Mouse (Mus musculus) embryonic fibroblast, embryonic 13.5 days (primary cell): ENCODE results near the gene Ikzf1.

Experiments
- CTCF ChIP-seq: IDR thresholded peaks from 2 replicates; pipeline ENCODE4 v1.5.1; 2011; ENCODE audit warnings: mild to moderate bottlenecking, control low read depth, low read length, moderate library complexity, borderline replicate concordance; ENCODE audit not compliant: insufficient read depth
- POLR2A ChIP-seq: IDR thresholded peaks from 2 replicates; pipeline ENCODE4 v1.6.1; 2011; ENCODE audit warnings: low read depth, mild to moderate bottlenecking, control low read depth, low read length, moderate library complexity

DNA sequence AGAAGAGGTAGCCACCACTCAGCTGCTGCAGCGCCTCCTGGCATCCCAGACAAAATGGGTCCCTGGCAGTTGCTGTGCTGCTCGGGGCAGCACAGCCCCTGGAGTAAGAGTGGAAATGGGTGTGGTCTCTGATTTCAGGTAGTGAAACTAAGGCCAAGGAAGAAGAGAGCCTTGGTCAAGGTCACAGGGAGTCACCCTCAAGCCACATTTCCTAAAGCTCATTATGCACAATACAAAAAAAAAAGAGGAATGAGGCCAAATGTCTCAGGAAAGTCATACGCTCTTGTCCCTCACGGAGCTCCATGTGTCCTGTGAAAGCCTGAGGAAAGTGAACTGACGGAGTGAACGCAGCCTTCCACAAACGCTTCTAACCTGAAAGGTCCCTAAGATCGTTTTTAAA is 96.9 kb downstream of the Ikzf1 start:
- TF ChIP-seq POLR2A (no peak), CTCF (no peak)
